Mouse (Mus musculus): ENCODE data around the gene Cdc37.
"Not testable (repeated sequence)": the region's sequence is repeated elsewhere in the genome, so short reads cannot be mapped to it uniquely, and the experiment has no call there.

Cdc37 gene

GRCm38 (mm10) chr9:21149654-21150419 is at the start of gene Cdc37:
Cdc37 (minus strand) TSS chr9:21149982.
- in situ Hi-C loops (cut with MboI, MseI) = loop anchor here (10.0 to 25.0 kb wide), 2 partner anchors 235 to 513 kb away; partner anchors contain the start of genes Fbxl12 and Ubl5

- in situ Hi-C loops (cut with MboI, MseI) = no loop called here
Measured at GRCm38 (mm10) chr9:21198960-21199359, 49.2 kb upstream of the Cdc37 start.

- in situ Hi-C loops (cut with MboI, MseI) = no loop called here
Measured at GRCm38 (mm10) chr9:21197981-21198380, 48.2 kb upstream of the Cdc37 start.

GRCm38 (mm10) chr9:21196521-21197433 is 47.0 kb upstream of the Cdc37 start:
- in situ Hi-C loops (cut with MboI, MseI) = no loop called here

- in situ Hi-C loops (cut with MboI, MseI) = not testable (repeated sequence)
Measured at GRCm38 (mm10) chr9:21195736-21196505, 46.1 kb upstream of the Cdc37 start.

- in situ Hi-C loops (cut with MboI, MseI) = no loop called here
Measured at GRCm38 (mm10) chr9:21194787-21195493, 45.2 kb upstream of the Cdc37 start.

- in situ Hi-C loops (cut with MboI, MseI) = no loop called here
Measured at GRCm38 (mm10) chr9:21193786-21194185, 44.0 kb upstream of the Cdc37 start.

GRCm38 (mm10) chr9:21190670-21191069 is 40.9 kb upstream of the Cdc37 start:
- in situ Hi-C loops (cut with MboI, MseI) = no loop called here

- in situ Hi-C loops (cut with MboI, MseI) = no loop called here
Measured at GRCm38 (mm10) chr9:21189905-21190304, 40.1 kb upstream of the Cdc37 start.

- in situ Hi-C loops (cut with MboI, MseI) = no loop called here
Measured at GRCm38 (mm10) chr9:21185436-21185835, 35.7 kb upstream of the Cdc37 start.

- in situ Hi-C loops (cut with MboI, MseI) = no loop called here
Measured at GRCm38 (mm10) chr9:21184733-21185132, 35.0 kb upstream of the Cdc37 start.

GRCm38 (mm10) chr9:21183905-21184413 is 34.2 kb upstream of the Cdc37 start:
- in situ Hi-C loops (cut with MboI, MseI) = no loop called here

- in situ Hi-C loops (cut with MboI, MseI) = no loop called here
Measured at GRCm38 (mm10) chr9:21183421-21183820, 33.6 kb upstream of the Cdc37 start.

GRCm38 (mm10) chr9:21181421-21182220 is 31.8 kb upstream of the Cdc37 start:
- in situ Hi-C loops (cut with MboI, MseI) = no loop called here

GRCm38 (mm10) chr9:21180841-21181240 is 31.1 kb upstream of the Cdc37 start:
- in situ Hi-C loops (cut with MboI, MseI) = no loop called here

GRCm38 (mm10) chr9:21180402-21180801 is 30.6 kb upstream of the Cdc37 start:
- in situ Hi-C loops (cut with MboI, MseI) = no loop called here

- in situ Hi-C loops (cut with MboI, MseI) = no loop called here
Measured at GRCm38 (mm10) chr9:21172364-21172763, 22.6 kb upstream of the Cdc37 start.

GRCm38 (mm10) chr9:21169157-21169556 is 19.4 kb upstream of the Cdc37 start:
- in situ Hi-C loops (cut with MboI, MseI) = no loop called here

GRCm38 (mm10) chr9:21168161-21169123 is 18.7 kb upstream of the Cdc37 start:
- in situ Hi-C loops (cut with MboI, MseI) = no loop called here
